Mouse (Mus musculus) forebrain, embryonic 14.5 days (tissue): Measurements from ENCODE around the gene Fam53b. TPM values are rescaled to one million over a fixed set of nuclear protein-coding genes. Genes with fewer than 3 reads are reported as not detected.

Source experiments
- ATAC-seq: fragments of 200-750 bp; cut with Nextera tagmentation; 2 replicates; pipeline ENCODE4 v1.8.0; 2017; ENCODE audit warnings: mild to moderate bottlenecking, moderate library complexity
- DNase-seq: peaks from one replicate; pipeline ENCODE4 v3.0.0-alpha.2; 2015; ENCODE audit warnings: low spot score
- H3K27ac ChIP-seq: fragments of 300-500 bp; sonication (generic); 2 replicates; pipeline ENCODE4 v1.5.1; 2014; ENCODE audit warnings: low read depth, mild to moderate bottlenecking, control low read depth, low read length, moderate library complexity
- H3K27me3 ChIP-seq: fragments of 300-500 bp; sonication (generic); replicated peaks from 2 replicates; pipeline ENCODE4 v1.6.1; 2014; ENCODE audit warnings: low read length, control low read depth, mixed read lengths; ENCODE audit not compliant: control insufficient read depth, insufficient read depth
- H3K36me3 ChIP-seq: fragments of 300-500 bp; sonication (generic); 2 replicates; pipeline ENCODE4 v1.6.1; 2014; ENCODE audit warnings: low read length, control low read depth; ENCODE audit not compliant: control insufficient read depth, insufficient read depth
- H3K4me1 ChIP-seq: fragments of 300-500 bp; sonication (generic); 2 replicates; pipeline ENCODE4 v1.6.1; 2014; ENCODE audit warnings: antibody characterized with exemption, low read length, control low read depth; ENCODE audit not compliant: control insufficient read depth, insufficient read depth
- H3K4me2 ChIP-seq: fragments of 300-500 bp; sonication (generic); 2 replicates; pipeline ENCODE4 v1.6.1; 2014; ENCODE audit warnings: mild to moderate bottlenecking, control low read depth, low read length
- H3K4me3 ChIP-seq: fragments of 300-500 bp; sonication (generic); 2 replicates; pipeline ENCODE4 v1.5.1; 2014; ENCODE audit warnings: low read depth, low read length, control low read depth
- H3K9ac ChIP-seq: fragments of 300-500 bp; sonication (generic); 2 replicates; pipeline ENCODE4 v1.6.1; 2014; ENCODE audit warnings: mild to moderate bottlenecking, low read length, control low read depth, moderate library complexity
- H3K9me3 ChIP-seq: fragments of 300-500 bp; sonication (generic); replicated peaks from 2 replicates; pipeline ENCODE4 v1.6.1; 2016; ENCODE audit warnings: low read length, control low read depth, mixed read lengths; ENCODE audit not compliant: control insufficient read depth
- WGBS: fragments of 180-500 bp; shearing (Covaris S2); extraction: QIAGEN DNeasy Blood & Tissue Kit; methylation state at CpG from one replicate; pipeline ENCODE4 v1.1.7; 2014; 5-methylcytosine and 5-hydroxymethylcytosine counted together
- polyA plus RNA-seq: library from polyadenylated mRNA; unstranded; fragments of >200 nt; fragmentation: Nextera tagmentation; extraction: Ambion mirVana; gene quantifications from 2 replicates; pipeline ENCODE4 v1.2.1, GENCODE M21; 2014

The Fam53b gene
- polyA plus RNA-seq, 1 experiment from 2014 or later = 17.1 TPM

DNA sequence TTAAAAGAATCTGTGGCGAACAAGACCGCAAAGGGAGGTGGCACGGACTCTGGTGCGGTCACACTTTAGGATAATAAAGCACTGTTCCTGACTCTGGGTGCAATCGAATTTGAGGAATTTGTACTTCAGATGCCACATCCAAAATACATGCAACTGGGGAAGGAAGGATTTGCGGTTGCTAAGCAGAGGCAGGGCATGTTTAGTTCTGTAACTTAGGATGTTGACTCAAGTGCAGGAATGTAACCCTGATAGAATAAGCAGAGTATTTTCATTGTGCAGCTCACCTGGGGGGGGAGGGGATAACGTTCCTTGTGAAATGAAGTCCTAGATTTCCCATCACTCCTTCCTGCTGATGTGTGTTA is 384 bp upstream of the Fam53b start:
- Histone ChIP-seq H3K4me2 (peak overlapping the region; percentile 78), H3K4me1 (peaks cover 28% of the 10 kb centered on the region), H3K36me3 (no peaks in the 10 kb centered on the region), H3K27me3 (no peaks in the 10 kb centered on the region), H3K9me3 (no peaks in the 10 kb centered on the region), H3K4me3 (peak overlapping the region; percentile 75), H3K27ac (peak overlapping the region; percentile 90), H3K9ac (peak overlapping the region; percentile 89)
- no peak for ATAC-seq
- under 1% methylated on average over 7 of the region's 7 CpGs for WGBS
- DNase-seq = no peak

DNA sequence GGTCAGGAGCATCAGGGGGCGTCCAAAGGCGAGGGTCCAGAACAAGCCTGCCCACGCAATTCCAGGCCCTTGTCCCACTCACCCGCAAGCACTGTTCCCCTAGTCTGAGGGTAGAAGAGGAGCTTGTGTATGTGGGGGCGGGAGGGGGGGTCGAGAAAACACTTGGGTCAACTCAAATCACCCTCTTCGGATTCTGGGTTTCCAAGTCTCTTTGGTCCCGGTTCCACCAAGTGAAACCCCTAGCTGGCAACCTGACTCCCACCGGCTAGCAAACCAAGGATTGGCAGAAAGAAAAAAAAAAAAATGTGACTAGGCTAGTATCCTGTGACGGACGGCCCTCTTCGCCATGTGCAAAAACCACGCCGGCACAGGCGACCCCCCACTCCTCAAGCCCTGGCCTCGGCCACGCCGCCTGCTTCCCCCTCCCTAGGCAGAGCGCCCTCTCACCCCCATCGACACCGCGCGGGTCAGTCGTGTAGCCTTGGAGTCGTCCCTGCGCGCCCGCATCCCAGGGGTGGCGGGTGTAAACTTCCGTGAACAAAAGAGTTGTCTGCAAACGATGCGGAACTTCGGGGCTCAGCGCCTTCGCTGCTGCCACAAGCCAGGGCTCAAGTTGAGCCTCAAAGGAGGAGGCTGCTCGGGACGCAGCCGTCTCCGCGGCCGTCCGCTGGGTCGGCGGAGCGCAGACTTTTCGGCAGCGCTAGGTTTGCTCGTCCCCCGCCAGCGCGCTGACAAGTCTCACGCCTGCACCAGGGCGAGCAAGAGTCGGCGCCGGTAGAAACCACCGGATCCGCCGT is 869 bp downstream of the Fam53b start:
- H3K4me1 ChIP-seq = peaks cover 40% of the 10 kb centered on the region
- DNase-seq (peak; percentile 60), ATAC-seq (peak; percentile 15)
- no peaks in the 10 kb centered on the region for H3K9me3 ChIP-seq
- peak overlapping the region; percentile 78 for H3K4me2 ChIP-seq
- no peaks in the 10 kb centered on the region for H3K27me3 ChIP-seq
- peak overlapping the region; percentile 75 for H3K4me3 ChIP-seq
- peak overlapping the region; percentile 89 for H3K9ac ChIP-seq
- under 1% methylated on average over 59 of the region's 59 CpGs for WGBS
- peak overlapping the region; percentile 90 for H3K27ac ChIP-seq
- no peaks in the 10 kb centered on the region for H3K36me3 ChIP-seq

DNA sequence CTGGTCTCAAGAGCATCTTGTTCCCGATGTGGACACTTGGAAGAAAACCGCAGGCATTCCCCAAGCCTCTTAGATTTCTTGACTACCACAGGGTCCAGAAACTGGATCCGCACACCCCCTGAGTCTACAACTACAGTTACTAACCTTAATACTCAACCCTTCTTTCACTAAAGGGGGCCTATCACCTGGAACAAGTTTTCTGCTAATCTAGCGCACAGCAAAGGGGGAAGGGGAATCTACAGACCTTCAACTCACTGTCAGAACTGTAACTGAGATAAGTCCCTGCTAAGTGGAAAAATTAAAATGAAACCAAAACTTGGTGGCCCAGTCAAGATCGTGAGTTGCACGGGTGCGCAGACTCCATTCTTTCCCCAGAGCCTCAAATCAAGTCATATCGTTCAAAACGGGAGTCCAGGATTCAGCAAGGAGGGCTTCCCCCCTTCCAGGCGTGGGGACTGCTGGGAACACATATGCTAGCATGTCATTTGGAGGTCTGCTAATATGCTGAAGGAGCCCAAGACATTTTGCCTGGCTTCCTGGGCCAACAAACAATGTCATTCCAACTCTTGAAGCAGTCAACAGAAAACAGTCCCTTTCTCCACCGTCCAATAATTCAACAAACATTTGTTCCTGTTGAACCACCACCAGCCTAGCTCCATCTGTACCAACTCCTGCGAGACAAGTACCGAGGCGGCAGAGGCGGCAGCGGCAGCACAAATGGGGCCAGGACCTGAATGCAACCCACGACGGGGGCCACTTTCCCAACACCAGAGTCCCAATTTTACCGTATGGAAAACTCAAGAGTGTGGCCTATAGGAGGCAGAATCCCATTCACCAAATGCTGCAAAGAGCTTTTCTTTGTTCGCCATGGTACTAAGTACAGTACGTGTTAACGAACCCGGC is 1.7 kb downstream of the Fam53b start:
- no peaks in the 10 kb centered on the region for H3K36me3 ChIP-seq
- no peak for ATAC-seq
- H3K4me3 ChIP-seq = peak overlapping the region; percentile 75
- no peaks in the 10 kb centered on the region for H3K27me3 ChIP-seq
- peak overlapping the region; percentile 90 for H3K27ac ChIP-seq
- H3K4me2 ChIP-seq = peak overlapping the region; percentile 78
- 8% methylated on average over 23 of the region's 23 CpGs for WGBS
- peaks cover 49% of the 10 kb centered on the region for H3K4me1 ChIP-seq
- DNase-seq = peak; percentile 69
- H3K9ac ChIP-seq = peak overlapping the region; percentile 89
- no peaks in the 10 kb centered on the region for H3K9me3 ChIP-seq

GRCm38 (mm10) chr7:132810879-132811278 is 2.8 kb downstream of the Fam53b start:
- WGBS = 45% methylated on average over 1 of the region's 1 CpGs
- Histone ChIP-seq H3K36me3 (no peaks in the 10 kb centered on the region), H3K4me2 (peak overlapping the region; percentile 78), H3K9ac (peak overlapping the region; percentile 18; the same call in 1 of the 2 replicates), H3K4me1 (peaks cover 56% of the 10 kb centered on the region), H3K9me3 (no peaks in the 10 kb centered on the region), H3K27ac (peak overlapping the region; percentile 90; the same call in 1 of the 2 replicates), H3K27me3 (no peaks in the 10 kb centered on the region), H3K4me3 (peak overlapping the region; percentile 75)
- peak; percentile 93 for DNase-seq
- peak; percentile 60 for ATAC-seq

GRCm38 (mm10) chr7:132810368-132810767 is 3.3 kb downstream of the Fam53b start:
- 10% methylated on average over 6 of the region's 6 CpGs for whole genome bisulfite sequencing
- no peaks in the 10 kb centered on the region for H3K27me3 ChIP-seq
- peak overlapping the region; percentile 0; the same call in 1 of the 2 replicates for H3K4me3 ChIP-seq
- H3K27ac ChIP-seq = peak overlapping the region; percentile 61; the same call in 1 of the 2 replicates
- H3K9ac ChIP-seq = peak overlapping the region; percentile 18; the same call in 1 of the 2 replicates
- ATAC-seq = peak; percentile 32; the same call in 1 of the 2 replicates
- DNase-seq = peak; percentile 74
- peak overlapping the region; percentile 78 for H3K4me2 ChIP-seq
- no peaks in the 10 kb centered on the region for H3K9me3 ChIP-seq
- H3K36me3 ChIP-seq = no peaks in the 10 kb centered on the region
- peaks cover 59% of the 10 kb centered on the region for H3K4me1 ChIP-seq

DNA sequence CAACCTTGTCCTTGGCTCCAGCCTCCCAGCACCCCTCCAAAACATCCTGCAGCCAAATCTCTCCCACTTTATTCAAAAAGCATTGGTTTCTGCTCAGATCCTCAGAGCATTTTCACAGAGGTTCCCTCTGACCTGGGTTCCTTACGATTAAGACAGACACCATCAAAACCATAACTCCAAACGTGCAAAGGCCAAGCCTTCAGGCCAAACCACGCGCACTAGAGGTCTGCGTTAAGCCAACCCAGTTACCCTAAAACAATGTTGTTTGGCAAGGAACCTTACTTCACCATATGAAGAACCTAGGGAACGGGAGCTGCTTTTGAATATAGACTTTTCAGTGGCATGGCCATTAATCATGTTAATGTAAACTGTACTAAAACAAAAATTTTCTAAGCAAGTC is 4.0 kb downstream of the Fam53b start:
- H3K4me3 ChIP-seq = no peak overlapping the region
- no peak for DNase-seq
- H3K27ac ChIP-seq = peak overlapping the region; percentile 88
- ATAC-seq = no peak
- peak overlapping the region; percentile 41 for H3K9ac ChIP-seq
- no peaks in the 10 kb centered on the region for H3K9me3 ChIP-seq
- no peaks in the 10 kb centered on the region for H3K36me3 ChIP-seq
- peak overlapping the region; percentile 78 for H3K4me2 ChIP-seq
- WGBS = 13% methylated on average over 6 of the region's 6 CpGs
- H3K27me3 ChIP-seq = no peaks in the 10 kb centered on the region
- peaks cover 59% of the 10 kb centered on the region for H3K4me1 ChIP-seq

DNA sequence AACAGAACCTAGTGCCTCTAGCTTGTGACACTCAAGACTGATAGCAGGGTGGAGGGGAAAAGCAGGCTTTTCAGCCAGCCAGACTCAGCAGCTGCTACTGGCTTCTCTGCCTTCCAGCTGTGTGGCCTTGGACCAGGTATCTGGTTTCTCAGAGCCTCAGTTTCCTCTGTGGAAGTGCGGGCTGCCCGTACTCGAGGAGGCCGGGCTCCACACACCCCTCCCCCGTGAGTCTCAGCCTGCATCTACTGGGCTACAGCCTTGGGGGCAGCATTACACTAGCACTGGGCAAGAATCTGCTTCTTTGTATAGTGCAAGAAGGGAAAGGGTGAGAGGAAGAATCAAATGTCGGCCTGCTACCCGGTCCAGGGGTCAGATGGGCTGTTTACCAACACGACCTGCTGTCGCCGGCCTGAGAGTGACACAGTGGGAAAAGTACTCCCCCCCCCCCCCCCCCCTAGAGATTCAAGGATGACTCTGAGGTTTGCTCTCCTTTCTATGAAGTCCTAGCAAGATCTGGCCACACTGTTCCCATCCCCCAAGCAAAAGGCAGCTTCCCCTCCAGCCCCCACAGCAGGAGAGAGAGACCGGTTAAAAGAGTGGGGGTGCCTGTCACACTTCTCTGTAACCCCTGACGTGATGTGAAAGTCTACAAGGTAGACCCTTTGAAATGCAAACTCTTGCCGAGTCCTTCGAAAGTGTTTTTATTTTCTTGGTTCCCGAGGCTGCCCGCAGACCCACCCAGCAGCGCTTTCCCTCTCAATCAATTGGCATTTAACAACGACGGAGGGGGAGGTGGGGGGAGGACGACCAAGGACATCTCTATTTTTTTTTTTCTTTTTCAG is 4.6 kb downstream of the Fam53b start:
- Histone ChIP-seq H3K27ac (peak overlapping the region; percentile 88), H3K4me1 (peaks cover 59% of the 10 kb centered on the region), H3K36me3 (no peaks in the 10 kb centered on the region), H3K9me3 (no peaks in the 10 kb centered on the region), H3K4me2 (peak overlapping the region; percentile 78), H3K4me3 (no peak overlapping the region), H3K27me3 (no peaks in the 10 kb centered on the region), H3K9ac (peak overlapping the region; percentile 41)
- ATAC-seq (no peak), DNase-seq (peak; percentile 61)
- 1% methylated on average over 20 of the region's 20 CpGs for WGBS

DNA sequence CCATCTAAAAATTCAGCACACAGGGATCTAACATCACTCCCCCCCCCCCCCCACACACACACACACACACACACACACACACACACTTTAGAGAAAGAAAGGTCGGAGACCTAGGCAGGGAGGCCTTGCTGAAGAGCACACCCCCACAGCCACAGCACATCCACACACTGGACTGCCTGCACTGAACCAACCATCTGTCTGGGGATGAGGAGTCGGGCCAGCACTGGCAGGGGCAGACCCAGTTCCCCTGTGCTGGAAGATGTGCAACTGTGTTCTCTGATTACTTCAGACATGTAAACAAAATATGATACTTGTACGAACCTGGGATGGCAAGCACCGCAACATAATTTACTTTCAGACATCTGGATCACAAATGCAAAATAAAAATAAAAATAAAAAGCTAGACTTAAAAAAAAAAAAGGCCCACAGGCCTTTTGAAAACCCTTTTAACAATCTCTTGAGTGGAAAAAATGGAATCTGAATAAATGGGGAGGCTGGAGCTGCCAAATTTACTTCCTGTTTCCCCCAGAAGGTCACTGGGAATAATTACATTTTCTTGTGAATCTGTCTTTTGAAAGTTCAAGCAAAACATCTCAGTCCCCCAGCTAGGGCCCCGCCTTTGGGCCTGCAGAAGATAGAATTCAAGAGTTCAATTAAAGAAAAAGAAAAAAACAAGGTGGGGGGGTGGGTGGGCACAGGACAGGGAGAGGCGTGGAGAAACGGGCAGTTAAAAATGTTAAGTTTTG is 5.5 kb downstream of the Fam53b start:
- H3K4me2 ChIP-seq = peak overlapping the region; percentile 78
- peaks cover 59% of the 10 kb centered on the region for H3K4me1 ChIP-seq
- DNase-seq (peak; percentile 39), ATAC-seq (no peak)
- no peak overlapping the region for H3K4me3 ChIP-seq
- H3K27ac ChIP-seq = peak overlapping the region; percentile 88; the same call in 1 of the 2 replicates
- peak overlapping the region; percentile 41 for H3K9ac ChIP-seq
- no peaks in the 10 kb centered on the region for H3K9me3 ChIP-seq
- H3K27me3 ChIP-seq = no peaks in the 10 kb centered on the region
- 37% methylated on average over 7 of the region's 7 CpGs for WGBS
- no peaks in the 10 kb centered on the region for H3K36me3 ChIP-seq
